Mouse (Mus musculus) left cerebral cortex, adult 18-20 months (tissue): ENCODE measurements around the gene Clip2. TPM values are rescaled to one million over a fixed set of nuclear protein-coding genes. Genes with fewer than 3 reads are reported as not detected.
"Not testable (repeated sequence)": the region's sequence is repeated elsewhere in the genome, so short reads cannot be mapped to it uniquely, and the experiment has no call there.

Source experiments
- DNase-seq, 2 experiments: peaks; one replicate each; pipeline ENCODE4 v3.0.0; 2021 to 2022; ENCODE audit warnings: low spot score in 2 of 2, mixed read lengths in 1 of 2
- total RNA-seq, 2 experiments: library from RNA; stranded (reverse); gene quantifications; 2 replicates each; pipeline ENCODE4 v1.2.3; 2021

Clip2 gene
- total RNA-seq, 2 experiments from 2014 or later: 116 to 119 TPM

GRCm38 (mm10) chr5:134491712-134492417 is 60.4 kb downstream of the Clip2 start:
- peak; percentile 79 to 87 for DNase-seq

GRCm38 (mm10) chr5:134491206-134491605 is 61.0 kb downstream of the Clip2 start:
- DNase-seq: no peak

- peak in 1 of 2 experiments; percentile 48 for DNase-seq
Observed at GRCm38 (mm10) chr5:134490465-134490864, 61.8 kb downstream of the Clip2 start.

GRCm38 (mm10) chr5:134489583-134489982 is 62.7 kb downstream of the Clip2 start:
- peak in 1 of 2 experiments; percentile 29 for DNase-seq

GRCm38 (mm10) chr5:134488596-134488995 is 63.6 kb downstream of the Clip2 start:
- no peak for DNase-seq

GRCm38 (mm10) chr5:134488042-134488441 is 64.2 kb downstream of the Clip2 start:
- no peak for DNase-seq

- peak; percentile 69 to 78 for DNase-seq
Observed at GRCm38 (mm10) chr5:134485900-134486665, 66.2 kb downstream of the Clip2 start.

- DNase-seq: no peak
Observed at GRCm38 (mm10) chr5:134485183-134485730, 67.0 kb downstream of the Clip2 start.

GRCm38 (mm10) chr5:134483291-134483690 is 68.9 kb downstream of the Clip2 start:
- no peak for DNase-seq

GRCm38 (mm10) chr5:134482331-134482730 is 69.9 kb downstream of the Clip2 start:
- DNase-seq: no peak

- DNase-seq: not testable (repeated sequence)
Observed at GRCm38 (mm10) chr5:134478886-134479285, 73.3 kb downstream of the Clip2 start.

GRCm38 (mm10) chr5:134475686-134476085 is 76.5 kb downstream of the Clip2 start:
- not testable (repeated sequence) for DNase-seq

GRCm38 (mm10) chr5:134475006-134475605 is 77.1 kb downstream of the Clip2 start:
- no peak for DNase-seq

- DNase-seq: no peak
Observed at GRCm38 (mm10) chr5:134473902-134474301, 78.3 kb downstream of the Clip2 start.

GRCm38 (mm10) chr5:134470538-134471169 is 81.6 kb downstream of the Clip2 start:
- DNase-seq: no peak

GRCm38 (mm10) chr5:134469559-134470150 is 82.6 kb downstream of the Clip2 start:
- no peak for DNase-seq

- DNase-seq: peak in 1 of 2 experiments; percentile 34
Observed at GRCm38 (mm10) chr5:134468158-134468765, 84.0 kb downstream of the Clip2 start.

- no peak for DNase-seq
Observed at GRCm38 (mm10) chr5:134467030-134467549, 85.1 kb downstream of the Clip2 start.

GRCm38 (mm10) chr5:134466296-134467029 is 85.8 kb downstream of the Clip2 start:
- DNase-seq: peak in 1 of 2 experiments; percentile 24
